Mouse (Mus musculus) limb, embryonic 14.5 days (tissue): ENCODE measurements around the gene Csrnp2. TPM values are rescaled to one million over a fixed set of nuclear protein-coding genes. Genes with fewer than 3 reads are reported as not detected.

Experiments used
- ATAC-seq: fragments of 200-750 bp; cut with Nextera tagmentation; 2 replicates; pipeline ENCODE4 v1.8.0; 2017; ENCODE audit warnings: low read depth, moderate number of reproducible peaks, moderate TSS enrichment; ENCODE audit not compliant: low FRiP score
- DNase-seq: peaks from one replicate; pipeline ENCODE4 v3.0.0-alpha.2; 2015; ENCODE audit warnings: low spot score
- H3K27ac ChIP-seq: fragments of 300-500 bp; sonication (generic); replicated peaks from 2 replicates; pipeline ENCODE4 v1.5.1; 2014; ENCODE audit warnings: low read depth, mild to moderate bottlenecking, low read length, moderate library complexity, mixed read lengths
- H3K27me3 ChIP-seq: fragments of 300-500 bp; sonication (generic); 2 replicates; pipeline ENCODE4 v1.6.1; 2014; ENCODE audit warnings: low read length, mixed read lengths; ENCODE audit not compliant: control insufficient read depth, insufficient read depth
- H3K36me3 ChIP-seq: fragments of 300-500 bp; sonication (generic); 2 replicates; pipeline ENCODE4 v1.6.1; 2014; ENCODE audit warnings: mild to moderate bottlenecking, low read length, moderate library complexity, mixed read lengths; ENCODE audit not compliant: control insufficient read depth, insufficient read depth
- H3K4me1 ChIP-seq: fragments of 300-500 bp; sonication (generic); 2 replicates; pipeline ENCODE4 v1.6.1; 2014; ENCODE audit warnings: antibody characterized with exemption, low read length, mixed read lengths; ENCODE audit not compliant: control insufficient read depth, insufficient read depth
- H3K4me2 ChIP-seq: fragments of 300-500 bp; sonication (generic); replicated peaks from 2 replicates; pipeline ENCODE4 v1.6.1; 2014; ENCODE audit warnings: low read depth, mild to moderate bottlenecking, low read length, moderate library complexity; ENCODE audit not compliant: severe bottlenecking
- H3K4me3 ChIP-seq: fragments of 300-500 bp; sonication (generic); replicated peaks from 2 replicates; pipeline ENCODE4 v1.5.1; 2014; ENCODE audit warnings: low read length
- H3K9ac ChIP-seq: fragments of 300-500 bp; sonication (generic); 2 replicates; pipeline ENCODE4 v1.6.1; 2014; ENCODE audit warnings: mild to moderate bottlenecking, low read depth, low read length, moderate library complexity; ENCODE audit not compliant: severe bottlenecking
- H3K9me3 ChIP-seq: fragments of 300-500 bp; sonication (generic); 2 replicates; pipeline ENCODE4 v1.6.1; 2016; ENCODE audit warnings: low read length; ENCODE audit not compliant: control insufficient read depth
- POLR2A ChIP-seq: fragments of 200-500 bp; IDR thresholded peaks from 2 replicates; pipeline ENCODE4 v1.8.0; 2012; ENCODE audit warnings: inconsistent platforms, mild to moderate bottlenecking, moderate library complexity, borderline replicate concordance; ENCODE audit not compliant: insufficient read depth, insufficient read length; ENCODE audit errors: extremely low read depth
- WGBS: fragments of 180-500 bp; shearing (Covaris S2); extraction: QIAGEN DNeasy Blood & Tissue Kit; methylation state at CpG from one replicate; pipeline ENCODE4 v1.1.7; 2014; 5-methylcytosine and 5-hydroxymethylcytosine counted together
- polyA plus RNA-seq, 2 experiments: library from polyadenylated mRNA; depleted of rRNA in 1 of 2; stranded (reverse) in 1 of 2; unstranded in 1 of 2; fragments of >200 nt; fragmentation: Nextera tagmentation in 1 of 2; extraction: Ambion mirVana in 1 of 2; gene quantifications; 2 replicates each; pipeline versions ENCODE4 v1.2.1 to v1.2.3; 2012 to 2014

Csrnp2 gene
- polyA plus RNA-seq, 2 experiments, result 14.6 to 18.2 TPM

- Histone ChIP-seq H3K4me3 (no peak overlapping the region), H3K4me2 (no peak overlapping the region), H3K27ac (no peak overlapping the region), H3K27me3 (no peaks in the 10 kb centered on the region), H3K9ac (no peak overlapping the region), H3K36me3 (peaks cover 89% of the 10 kb centered on the region), H3K9me3 (no peaks in the 10 kb centered on the region), H3K4me1 (no peaks in the 10 kb centered on the region)
- WGBS, result 78% methylated on average over 4 of the region's 4 CpGs
- no peak for DNase-seq
- TF ChIP-seq POLR2A, result no peak
- ATAC-seq, result no peak
Observed at GRCm38 (mm10) chr15:100478925-100479324, 16.4 kb downstream of the Csrnp2 start.

GRCm38 (mm10) chr15:100478351-100478750 is 16.9 kb downstream of the Csrnp2 start:
- Histone ChIP-seq H3K4me3 (no peak overlapping the region), H3K9ac (no peak overlapping the region), H3K9me3 (no peaks in the 10 kb centered on the region), H3K27me3 (no peaks in the 10 kb centered on the region), H3K36me3 (peaks cover 88% of the 10 kb centered on the region), H3K4me2 (no peak overlapping the region), H3K27ac (no peak overlapping the region), H3K4me1 (no peaks in the 10 kb centered on the region)
- ATAC-seq (no peak), DNase-seq (no peak)
- TF ChIP-seq POLR2A, result no peak
- WGBS, result 79% methylated on average over 10 of the region's 10 CpGs

GRCm38 (mm10) chr15:100473926-100474503 is 21.3 kb downstream of the Csrnp2 start:
- peaks cover 9% of the 10 kb centered on the region for H3K4me1 ChIP-seq
- ATAC-seq, result no peak
- 84% methylated on average over 7 of the region's 7 CpGs for WGBS
- no peaks in the 10 kb centered on the region for H3K27me3 ChIP-seq
- no peaks in the 10 kb centered on the region for H3K9me3 ChIP-seq
- H3K4me2 ChIP-seq, result no peak overlapping the region
- H3K36me3 ChIP-seq, result peaks cover 51% of the 10 kb centered on the region
- TF ChIP-seq POLR2A, result no peak
- no peak overlapping the region for H3K27ac ChIP-seq
- no peak for DNase-seq
- H3K4me3 ChIP-seq, result no peak overlapping the region
- no peak overlapping the region for H3K9ac ChIP-seq

DNA sequence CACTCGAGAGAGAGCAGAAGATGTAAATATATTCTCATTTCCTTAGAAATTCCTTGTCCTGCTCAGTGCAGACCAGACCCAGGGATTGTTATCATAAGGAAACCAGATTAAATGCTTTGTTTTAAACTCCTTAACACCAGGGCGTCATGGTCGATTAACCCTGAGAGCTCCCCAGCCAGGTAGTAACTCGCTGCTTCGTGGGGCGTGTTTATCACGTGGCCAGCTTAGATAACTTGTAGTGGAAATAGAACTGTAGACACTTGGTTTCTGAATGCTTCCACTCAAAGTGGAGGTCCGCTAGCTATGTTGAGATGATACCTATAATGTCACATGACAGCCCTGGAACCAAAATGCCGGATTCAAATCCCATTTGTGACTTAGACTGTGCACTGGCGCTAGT is 25.3 kb downstream of the Csrnp2 start:
- Histone ChIP-seq H3K4me3 (peak overlapping the region; percentile 82), H3K9ac (0 out of 2 replicates have a peak overlapping the region, but pooled peaks have one; percentile 66)
- 72% methylated on average over 10 of the region's 10 CpGs for WGBS

GRCm38 (mm10) chr15:100469189-100469545 is 26.1 kb downstream of the Csrnp2 start:
- DNase-seq, result no peak
- H3K27me3 ChIP-seq, result no peaks in the 10 kb centered on the region
- H3K4me2 ChIP-seq, result peak overlapping the region; percentile 81
- peaks cover 17% of the 10 kb centered on the region for H3K4me1 ChIP-seq
- no peak overlapping the region for H3K27ac ChIP-seq
- no peak for TF ChIP-seq POLR2A
- peak overlapping the region; percentile 66 for H3K9ac ChIP-seq
- 2% methylated on average over 19 of the region's 19 CpGs for WGBS
- 0 out of 2 replicates have a peak, but pooled peaks have one; percentile 10 for ATAC-seq
- no peaks in the 10 kb centered on the region for H3K9me3 ChIP-seq
- peaks cover 10% of the 10 kb centered on the region for H3K36me3 ChIP-seq
- H3K4me3 ChIP-seq, result peak overlapping the region; percentile 82

More for the DNA sequence above, 25.3 kb downstream of the Csrnp2 start:
- DNase-seq (no peak), ATAC-seq (no peak)
- Histone ChIP-seq H3K4me2 (peak overlapping the region; percentile 81), H3K9me3 (no peaks in the 10 kb centered on the region), H3K36me3 (peaks cover 17% of the 10 kb centered on the region), H3K27me3 (no peaks in the 10 kb centered on the region), H3K27ac (no peak overlapping the region), H3K4me1 (peaks cover 17% of the 10 kb centered on the region)
- no peak for TF ChIP-seq POLR2A
